Mouse (Mus musculus) forebrain, embryonic 11.5 days (tissue): ENCODE data around the gene Ankrd22. TPM values are rescaled to one million over a fixed set of nuclear protein-coding genes. Genes with fewer than 3 reads are reported as not detected.

ENCODE experiments used
- ATAC-seq: fragments of 200-750 bp; cut with Nextera tagmentation; replicated peaks from 2 replicates; pipeline ENCODE4 v1.8.0; 2017; ENCODE audit warnings: moderate TSS enrichment; ENCODE audit not compliant: low FRiP score
- DNase-seq: peaks from one replicate; pipeline ENCODE4 v3.0.0-alpha.2; 2017; ENCODE audit warnings: low spot score
- H3K27ac ChIP-seq: fragments of 300-500 bp; sonication (generic); 2 replicates; pipeline ENCODE4 v1.5.1; 2014; ENCODE audit warnings: low read depth, low read length
- H3K27me3 ChIP-seq: fragments of 300-500 bp; sonication (generic); 2 replicates; pipeline ENCODE4 v1.6.1; 2014; ENCODE audit warnings: mild to moderate bottlenecking, low read length, mixed read lengths; ENCODE audit not compliant: control insufficient read depth, insufficient read depth
- H3K36me3 ChIP-seq: fragments of 300-500 bp; sonication (generic); 2 replicates; pipeline ENCODE4 v1.6.1; 2014; ENCODE audit warnings: mild to moderate bottlenecking, low read length, moderate library complexity, mixed read lengths; ENCODE audit not compliant: control insufficient read depth, insufficient read depth
- H3K4me1 ChIP-seq: fragments of 300-500 bp; sonication (generic); replicated peaks from 2 replicates; pipeline ENCODE4 v1.6.1; 2014; ENCODE audit warnings: low read length, mixed read lengths; ENCODE audit not compliant: control insufficient read depth, insufficient read depth
- H3K4me2 ChIP-seq: fragments of 300-500 bp; sonication (generic); 2 replicates; pipeline ENCODE4 v1.6.1; 2014; ENCODE audit warnings: low read depth, mild to moderate bottlenecking, low read length, moderate library complexity, mixed read lengths; ENCODE audit not compliant: severe bottlenecking
- H3K4me3 ChIP-seq: fragments of 300-500 bp; sonication (generic); 2 replicates; pipeline ENCODE4 v1.5.1; 2014; ENCODE audit warnings: low read depth, low read length
- H3K9ac ChIP-seq: fragments of 300-500 bp; sonication (generic); 2 replicates; pipeline ENCODE4 v1.6.1; 2014; ENCODE audit warnings: low read length
- H3K9me3 ChIP-seq: fragments of 300-500 bp; sonication (generic); 2 replicates; pipeline ENCODE4 v1.6.1; 2016; ENCODE audit warnings: low read length, mixed read lengths; ENCODE audit not compliant: control insufficient read depth
- WGBS: fragments of 180-500 bp; shearing (Covaris S2); extraction: QIAGEN DNeasy Blood & Tissue Kit; methylation state at CpG from one replicate; pipeline ENCODE4 v1.1.7; 2014; 5-methylcytosine and 5-hydroxymethylcytosine counted together
- polyA plus RNA-seq: library from polyadenylated mRNA; unstranded; fragments of >200 nt; fragmentation: Nextera tagmentation; extraction: Ambion mirVana; gene quantifications from 2 replicates; pipeline ENCODE4 v1.2.1, GENCODE M21; 2014

Gene Ankrd22
- polyA plus RNA-seq, 1 experiment from 2014 or later = not detected

GRCm38 (mm10) chr19:34089011-34089680 is 76.7 kb downstream of the Ankrd22 start:
- no peaks in the 10 kb centered on the region for H3K9me3 ChIP-seq
- no peak overlapping the region for H3K27ac ChIP-seq
- H3K9ac ChIP-seq = no peak overlapping the region
- no peak for DNase-seq
- no peaks in the 10 kb centered on the region for H3K4me1 ChIP-seq
- no peaks in the 10 kb centered on the region for H3K36me3 ChIP-seq
- H3K27me3 ChIP-seq = no peaks in the 10 kb centered on the region
- H3K4me2 ChIP-seq = no peak overlapping the region
- ATAC-seq = no peak
- WGBS = 85% methylated on average over 3 of the region's 3 CpGs
- H3K4me3 ChIP-seq = no peak overlapping the region

- ATAC-seq (no peak), DNase-seq (no peak)
- Histone ChIP-seq H3K9ac (no peak overlapping the region), H3K4me3 (no peak overlapping the region), H3K9me3 (no peaks in the 10 kb centered on the region), H3K36me3 (no peaks in the 10 kb centered on the region), H3K4me1 (no peaks in the 10 kb centered on the region), H3K27ac (no peak overlapping the region), H3K4me2 (no peak overlapping the region), H3K27me3 (no peaks in the 10 kb centered on the region)
- 89% methylated on average over 2 of the region's 2 CpGs for WGBS
Measured at GRCm38 (mm10) chr19:34078130-34078529, 87.7 kb downstream of the Ankrd22 start.

- Histone ChIP-seq H3K36me3 (no peaks in the 10 kb centered on the region), H3K9me3 (no peaks in the 10 kb centered on the region), H3K4me3 (no peak overlapping the region), H3K27ac (no peak overlapping the region), H3K9ac (no peak overlapping the region), H3K27me3 (no peaks in the 10 kb centered on the region), H3K4me1 (no peaks in the 10 kb centered on the region), H3K4me2 (no peak overlapping the region)
- ATAC-seq (no peak), DNase-seq (no peak)
Measured at GRCm38 (mm10) chr19:34074239-34074638, 91.6 kb downstream of the Ankrd22 start.

Other genes with a start within 250 kb of the Ankrd22 start
- not detected in 2 replicates for gene Lipf, start 204.9 kb downstream of the Ankrd22 start, polyA plus RNA-seq
- gene Lipk, start 157.8 kb downstream of the Ankrd22 start, polyA plus RNA-seq = not detected in 2 replicates
- not detected in 2 replicates for gene Lipn, start 98.7 kb downstream of the Ankrd22 start, polyA plus RNA-seq
- gene Lipm, start 65.1 kb downstream of the Ankrd22 start, polyA plus RNA-seq = not detected in 2 replicates
- gene Stambpl1, start 26.2 kb upstream of the Ankrd22 start, polyA plus RNA-seq = 1.6 and 2.0 TPM in 2 replicates
- gene Acta2, start 89.5 kb upstream of the Ankrd22 start, polyA plus RNA-seq = 21.1 and 22.7 TPM in 2 replicates
- 0.60 and 0.80 TPM in 2 replicates for gene Fas, start 124.6 kb upstream of the Ankrd22 start, polyA plus RNA-seq